Mouse (Mus musculus) mature B cell (primary cell): ENCODE measurements around the gene Olfr1491.

Experiments used
- in situ Hi-C: fragments of 300-500 bp; cut with MboI; formaldehyde crosslinking; loops from 2 replicates; pipeline ENCODE4 v1.14.3; 2019

Olfr1491 gene

GRCm38 (mm10) chr19:13696968-13697367, at the start of gene Olfr1491:
Olfr1491 (plus strand) TSS chr19:13697268.
- in situ Hi-C loops, result no loop called here

GRCm38 (mm10) chr19:13650791-13651190, 46.3 kb upstream of the Olfr1491 start, which contains the start of gene Olfr1490:
Olfr1490 (plus strand) TSS chr19:13651091.
- in situ Hi-C loops, result no loop called here

- in situ Hi-C loops, result no loop called here
Measured at GRCm38 (mm10) chr19:13722978-13723377, 25.9 kb downstream of the Olfr1491 start, which contains the start of gene Olfr1493-ps1. Olfr1493-ps1 (plus strand) TSS chr19:13723278.

- in situ Hi-C loops, result no loop called here
Measured at GRCm38 (mm10) chr19:13739428-13739827, 42.4 kb downstream of the Olfr1491 start, which contains the start of gene Olfr1494. Olfr1494 (plus strand) TSS chr19:13739728.

- in situ Hi-C loops, result no loop called here
Measured at GRCm38 (mm10) chr19:13749366-13749765, 52.3 kb downstream of the Olfr1491 start.
